Mouse (Mus musculus) Patski (cell line): ENCODE measurements around the gene Grin2b. TPM values are rescaled to one million over a fixed set of nuclear protein-coding genes. Genes with fewer than 3 reads are reported as not detected.
"Not testable (repeated sequence)": the region's sequence is repeated elsewhere in the genome, so short reads cannot be mapped to it uniquely, and the experiment has no call there.

Source experiments
- ATAC-seq: fragments of 100-300 bp; one replicate; pipeline ENCODE4 v1.8.0; 2021
- CTCF ChIA-PET: fragments of 350-600 bp; sonication (Branson Sonifier 250); formaldehyde crosslinking; loops from one replicate; lab custom pipeline; 2022; ENCODE audit warnings: inconsistent platforms; lab: Charles Lee
- POLR2A ChIA-PET: fragments of 350-600 bp; sonication (Branson Sonifier 250); formaldehyde crosslinking; loops from one replicate; lab custom pipeline; 2022; ENCODE audit warnings: antibody characterized with exemption, inconsistent platforms; lab: Charles Lee
- DNase-seq: peaks from one replicate; pipeline ENCODE4 v3.0.0-alpha.2; 2011; ENCODE audit warnings: low read depth, low spot score
- H3K27me3 ChIP-seq: fragments of 371-371 bp; one replicate; pipeline ENCODE4 v1.5.1; 2021
- CTCF ChIP-seq: fragments of 100-300 bp; IDR thresholded peaks from one replicate; pipeline ENCODE4 v1.5.1; 2021
- in situ Hi-C: fragments of 300-500 bp; cut with MboI; formaldehyde crosslinking; loops from 3 replicates; pipeline ENCODE4 v1.11.1; 2018; ENCODE audit warnings: low pct_unique_long_range_greater_than_20kb, mixed read lengths
- polyA plus RNA-seq: library from polyadenylated mRNA; unstranded; gene quantifications from one replicate; pipeline ENCODE4 v1.2.3, GENCODE M21; 2021

Grin2b gene
- polyA plus RNA-seq, 1 experiment from 2014 or later: not detected

- CTCF ChIA-PET: interaction anchor here (0.6 to 1.2 kb wide), 3 partner anchors 14 to 49 kb away, joined by 3 read pairs; no protein-coding TSS in a partner anchor
- TF ChIP-seq CTCF: no peak
- H3K27me3 ChIP-seq: no peaks in the 10 kb centered on the region
- POLR2A ChIA-PET: no interaction called here
- DNase-seq (peak; percentile 50), ATAC-seq (peak; percentile 40)
- in situ Hi-C loops: no loop called here
Observed at GRCm38 (mm10) chr6:135703655-135704054, 469.7 kb downstream of the Grin2b start.

DNA sequence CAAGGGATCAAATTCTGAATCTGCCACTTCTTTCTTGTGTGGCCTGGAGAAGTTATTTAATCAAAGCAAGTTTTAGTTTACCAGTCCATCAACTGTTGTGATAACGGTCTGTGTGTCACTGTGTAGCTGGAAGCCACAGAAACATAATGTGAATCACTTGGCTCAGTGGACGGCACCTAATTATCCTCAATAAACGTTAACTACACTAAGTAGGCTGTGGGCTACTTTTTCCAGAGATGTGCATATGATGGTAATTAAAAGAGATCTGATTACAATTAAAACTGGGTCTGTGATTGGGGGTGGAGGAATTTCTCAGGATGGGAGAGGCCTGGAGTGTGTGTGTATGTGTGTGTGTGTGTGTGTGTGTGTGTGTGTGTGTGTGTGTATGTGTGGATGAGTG, 471.9 kb downstream of the Grin2b start:
- TF ChIP-seq CTCF: no peak
- ChIA-PET CTCF (no interaction called here), POLR2A (no interaction called here)
- no peaks in the 10 kb centered on the region for H3K27me3 ChIP-seq
- DNase-seq: no peak
- in situ Hi-C loops: no loop called here
- no peak for ATAC-seq

GRCm38 (mm10) chr6:135700717-135701345, 472.5 kb downstream of the Grin2b start:
- in situ Hi-C loops: no loop called here
- CTCF ChIA-PET: no interaction called here
- TF ChIP-seq CTCF: no peak
- ATAC-seq (peak; percentile 81), DNase-seq (peak; percentile 31)
- POLR2A ChIA-PET: no interaction called here
- no peaks in the 10 kb centered on the region for H3K27me3 ChIP-seq

DNA sequence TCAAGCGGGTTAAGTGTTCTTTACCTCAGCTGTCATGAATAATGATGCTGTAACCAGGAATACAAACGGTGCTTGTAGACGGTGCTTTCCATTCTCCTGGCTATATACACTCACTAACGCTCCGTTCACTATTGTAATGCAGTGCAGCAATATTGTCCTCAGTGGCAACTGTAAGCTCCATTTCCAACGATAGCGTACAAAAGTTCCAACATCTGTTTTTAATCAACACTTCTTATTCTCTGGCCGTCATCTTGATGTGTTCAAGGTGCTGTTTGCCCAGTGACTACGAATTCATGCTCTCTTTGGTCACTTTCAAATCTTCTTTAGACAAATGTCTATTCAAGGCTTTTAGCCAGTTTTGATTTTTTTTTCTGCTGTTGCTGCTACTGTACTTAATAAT, 480.8 kb downstream of the Grin2b start:
- TF ChIP-seq CTCF: no peak
- ChIA-PET CTCF (no interaction called here), POLR2A (no interaction called here)
- in situ Hi-C loops: no loop called here
- H3K27me3 ChIP-seq: no peaks in the 10 kb centered on the region
- DNase-seq (no peak), ATAC-seq (no peak)

- ATAC-seq (no peak), DNase-seq (no peak)
- CTCF ChIA-PET: no interaction called here
- in situ Hi-C loops: no loop called here
- POLR2A ChIA-PET: no interaction called here
- TF ChIP-seq CTCF: peak; percentile 42
- no peaks in the 10 kb centered on the region for H3K27me3 ChIP-seq
Observed at GRCm38 (mm10) chr6:135691561-135691960, 481.8 kb downstream of the Grin2b start.

GRCm38 (mm10) chr6:135687926-135688325, 485.4 kb downstream of the Grin2b start:
- CTCF ChIA-PET: no interaction called here
- ATAC-seq (no peak), DNase-seq (no peak)
- H3K27me3 ChIP-seq: no peaks in the 10 kb centered on the region
- in situ Hi-C loops: no loop called here
- POLR2A ChIA-PET: no interaction called here
- no peak for TF ChIP-seq CTCF

- in situ Hi-C loops: no loop called here
- DNase-seq (no peak), ATAC-seq (no peak)
- no peak for TF ChIP-seq CTCF
- no peaks in the 10 kb centered on the region for H3K27me3 ChIP-seq
- POLR2A ChIA-PET: no interaction called here
- CTCF ChIA-PET: interaction anchor here (1.0 to 1.5 kb wide), 2 partner anchors 28 to 55 kb away, joined by 3 read pairs; no protein-coding TSS in a partner anchor
Observed at GRCm38 (mm10) chr6:135684206-135684605, 489.1 kb downstream of the Grin2b start.

DNA sequence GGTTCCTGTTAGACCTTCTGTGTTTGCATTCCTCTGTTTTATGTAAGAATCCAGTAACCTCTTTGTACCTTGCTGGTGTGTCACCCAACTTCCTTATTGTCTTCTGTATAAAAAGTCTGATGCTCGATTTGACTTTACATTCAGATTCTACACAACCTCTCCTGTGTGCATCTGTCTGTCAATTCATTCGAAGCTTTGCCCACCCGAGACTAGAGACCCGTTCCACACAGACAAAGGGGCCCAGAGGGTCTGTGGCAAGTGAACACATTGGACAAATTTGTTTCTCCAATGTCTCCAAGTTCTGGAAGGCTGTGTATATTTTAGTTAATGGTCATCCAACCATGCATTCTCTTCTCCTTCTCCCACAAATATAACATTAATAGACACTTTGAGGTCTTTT, 491.9 kb downstream of the Grin2b start:
- CTCF ChIA-PET, in situ Hi-C loops, ATAC-seq, POLR2A ChIA-PET, DNase-seq, H3K27me3 ChIP-seq: not testable (repeated sequence)

- CTCF ChIA-PET: no interaction called here
- DNase-seq (no peak), ATAC-seq (no peak)
- POLR2A ChIA-PET: no interaction called here
- H3K27me3 ChIP-seq: no peaks in the 10 kb centered on the region
- in situ Hi-C loops: no loop called here
- TF ChIP-seq CTCF: no peak
Observed at GRCm38 (mm10) chr6:135680105-135680710, 493.1 kb downstream of the Grin2b start.

DNA sequence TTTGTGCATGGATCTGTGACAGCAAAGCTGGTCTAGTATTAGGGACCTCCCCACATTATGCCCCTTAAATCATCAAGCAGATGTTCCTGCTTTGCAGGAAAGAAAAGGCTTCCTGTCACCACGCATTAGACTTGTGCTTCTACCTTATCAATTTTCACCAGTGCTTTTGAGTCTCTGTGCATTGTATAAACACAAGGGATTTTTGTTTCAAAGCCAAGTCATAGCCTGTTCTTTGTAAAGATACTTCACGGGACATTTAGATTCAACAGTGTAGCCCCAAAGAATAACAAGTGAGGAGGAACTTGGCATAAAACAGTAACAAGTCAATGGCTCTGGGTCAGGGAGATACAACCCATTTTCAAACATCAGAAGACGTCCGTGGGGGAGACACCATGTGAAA, 498.9 kb downstream of the Grin2b start:
- no peak for ATAC-seq

GRCm38 (mm10) chr6:135672003-135672402, 501.3 kb downstream of the Grin2b start:
- no peaks in the 10 kb centered on the region for H3K27me3 ChIP-seq
- in situ Hi-C loops: no loop called here
- CTCF ChIA-PET: interaction anchor here (1.4 kb wide), 1 partner anchor 14 kb away, joined by 3 read pairs; no protein-coding TSS in a partner anchor
- TF ChIP-seq CTCF: peak; percentile 30
- ATAC-seq: no peak
- POLR2A ChIA-PET: interaction anchor here (0.6 kb wide), 1 partner anchor 241 kb away, joined by 3 read pairs; no protein-coding TSS in a partner anchor
- DNase-seq: no peak

More for the DNA sequence above, 498.9 kb downstream of the Grin2b start:
- DNase-seq: no peak
- TF ChIP-seq CTCF: no peak
- CTCF ChIA-PET: no interaction called here
- H3K27me3 ChIP-seq: no peaks in the 10 kb centered on the region
- in situ Hi-C loops: no loop called here
- POLR2A ChIA-PET: no interaction called here

Other genes with a start within 250 kb of the Grin2b start
- 0.04 TPM for gene Gm8994, start 154.0 kb upstream of the Grin2b start, polyA plus RNA-seq
- not detected for gene E330021D16Rik, start 242.1 kb upstream of the Grin2b start, polyA plus RNA-seq